Mouse (Mus musculus): ENCODE measurements around the gene Kansl2.

The Kansl2 gene

GRCm38 (mm10) chr15:98533881-98534627 is at the start of gene Kansl2:
Gene Kansl2 (minus strand): TSS chr15:98534264.
- DNase-seq, result peak; percentile 98

DNA sequence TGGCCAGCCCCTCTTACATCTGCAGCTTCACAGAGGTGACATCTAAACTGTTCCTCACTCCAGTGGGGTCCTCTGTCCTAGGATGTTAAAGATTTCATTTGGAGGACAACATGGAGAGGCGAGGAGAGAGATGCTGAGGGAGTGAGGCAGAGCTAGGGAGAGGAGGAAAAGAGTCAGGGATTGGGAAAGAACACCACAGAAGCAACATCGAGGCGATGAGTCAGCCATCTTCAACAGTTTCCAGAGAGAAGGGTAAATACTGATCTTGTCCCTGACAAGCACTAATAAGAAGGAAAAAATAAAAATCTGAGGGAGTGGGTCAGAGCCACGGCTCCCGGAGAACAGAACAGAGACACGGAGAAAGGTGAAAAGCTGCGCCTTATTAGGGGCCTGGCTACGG is 48.9 kb upstream of the Kansl2 start:
- DNase-seq, result no peak

DNA sequence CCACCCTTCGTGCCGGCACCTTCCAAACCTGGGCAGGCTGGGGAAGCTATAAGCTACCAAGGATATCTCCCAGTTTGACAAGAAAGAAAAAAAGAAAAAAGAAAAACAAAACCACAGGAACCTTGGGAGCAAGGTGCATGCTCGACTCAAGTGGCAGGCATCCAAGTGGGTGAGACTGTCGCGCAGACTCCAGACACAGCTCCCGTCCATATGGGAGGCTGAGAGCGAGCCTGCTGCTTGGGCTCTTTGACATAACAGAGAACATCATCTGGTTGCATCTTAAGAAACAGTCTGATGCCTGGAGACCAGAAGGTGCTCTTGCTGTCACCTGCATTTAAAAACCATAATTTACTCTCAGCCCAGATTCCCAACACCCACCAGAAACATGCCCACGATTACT is 48.3 kb upstream of the Kansl2 start:
- peak in 1 of 2 experiments; percentile 36 for DNase-seq

DNA sequence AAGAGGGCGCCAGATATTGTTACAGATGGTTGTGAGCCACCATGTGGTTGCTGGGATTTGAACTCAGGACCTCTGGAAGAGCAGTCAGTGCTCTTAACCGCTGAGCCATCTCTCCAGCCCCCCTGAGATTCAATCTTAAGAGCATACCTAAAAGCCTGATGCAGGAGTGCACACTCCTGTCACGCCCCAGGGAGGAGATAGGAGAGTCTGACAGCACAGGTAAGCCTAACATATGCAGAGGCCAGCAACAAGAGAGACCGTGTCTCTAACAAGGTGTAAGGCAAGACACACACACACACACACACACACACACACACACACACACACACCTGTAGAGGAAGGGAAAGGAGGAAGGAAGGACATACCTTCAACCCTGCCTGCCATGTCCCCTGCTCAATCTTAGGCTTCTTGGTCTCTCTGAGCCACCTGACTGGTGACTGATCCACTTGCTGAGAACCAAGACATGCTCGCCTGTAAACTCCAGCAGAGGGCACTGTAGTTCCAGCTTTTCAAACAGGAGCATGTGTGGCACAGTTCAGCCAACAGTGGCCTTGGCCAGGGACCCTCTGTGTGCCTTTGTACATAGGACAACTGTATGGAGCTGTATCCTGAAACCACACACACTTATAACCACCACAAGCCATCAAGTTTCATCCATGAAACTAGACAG is 45.9 kb upstream of the Kansl2 start:
- DNase-seq, result peak; percentile 81 to 87

- no peak for DNase-seq
Observed at GRCm38 (mm10) chr15:98579310-98579709, 45.2 kb upstream of the Kansl2 start.

- no peak for DNase-seq
Observed at GRCm38 (mm10) chr15:98573293-98573692, 39.2 kb upstream of the Kansl2 start.

GRCm38 (mm10) chr15:98570873-98571538 is 36.9 kb upstream of the Kansl2 start, which contains the start of the genes Ccnt1 and 4930415O20Rik:
Gene Ccnt1 (minus strand): TSS chr15:98570923.
Gene 4930415O20Rik (plus strand): TSS chr15:98571004.
- DNase-seq, result no peak

- peak in 1 of 2 experiments; percentile 22 for DNase-seq
Observed at GRCm38 (mm10) chr15:98569795-98570365, 35.8 kb upstream of the Kansl2 start.

DNA sequence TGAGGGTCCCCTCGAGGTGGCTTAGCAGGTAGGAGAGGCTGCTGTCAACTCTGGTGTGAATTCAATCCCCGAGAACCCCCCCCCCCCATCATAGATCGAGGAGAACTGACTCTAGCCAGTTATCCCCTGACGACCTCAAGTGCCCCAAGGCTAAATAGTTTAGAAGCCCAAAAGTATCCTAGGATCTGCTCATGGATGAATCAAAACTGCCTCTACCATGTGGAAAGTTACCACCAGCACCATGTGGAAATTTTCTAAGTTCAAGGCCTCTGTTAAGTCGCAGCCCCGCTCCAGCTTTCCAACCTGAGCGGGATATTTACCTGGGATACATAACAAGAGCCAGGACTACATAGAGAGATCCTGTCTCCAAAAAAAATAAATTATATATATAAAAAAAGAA is 35.2 kb upstream of the Kansl2 start:
- DNase-seq, result no peak

- DNase-seq, result peak; percentile 17 to 23
Observed at GRCm38 (mm10) chr15:98568256-98569033, 34.4 kb upstream of the Kansl2 start.

- DNase-seq, result peak; percentile 100
Observed at GRCm38 (mm10) chr15:98567278-98568134, 33.4 kb upstream of the Kansl2 start.

DNA sequence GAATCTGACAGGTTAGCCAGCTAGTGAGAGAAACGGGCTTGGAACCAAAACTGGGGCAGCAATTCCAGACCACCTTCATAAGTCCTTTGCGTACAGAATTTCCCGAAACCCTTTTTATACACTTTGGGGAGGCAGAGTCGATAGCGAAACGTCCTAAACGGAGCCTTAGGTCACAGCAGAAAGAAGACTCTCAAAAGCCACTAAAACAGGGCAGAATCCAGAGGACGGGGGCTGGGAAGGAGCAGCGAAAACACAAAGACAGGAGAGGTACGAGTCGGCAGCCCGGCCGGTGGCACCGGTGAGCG is 32.9 kb upstream of the Kansl2 start:
- DNase-seq, result no peak

- DNase-seq, result peak; percentile 30 to 55
Observed at GRCm38 (mm10) chr15:98557186-98557585, 23.1 kb upstream of the Kansl2 start.

DNA sequence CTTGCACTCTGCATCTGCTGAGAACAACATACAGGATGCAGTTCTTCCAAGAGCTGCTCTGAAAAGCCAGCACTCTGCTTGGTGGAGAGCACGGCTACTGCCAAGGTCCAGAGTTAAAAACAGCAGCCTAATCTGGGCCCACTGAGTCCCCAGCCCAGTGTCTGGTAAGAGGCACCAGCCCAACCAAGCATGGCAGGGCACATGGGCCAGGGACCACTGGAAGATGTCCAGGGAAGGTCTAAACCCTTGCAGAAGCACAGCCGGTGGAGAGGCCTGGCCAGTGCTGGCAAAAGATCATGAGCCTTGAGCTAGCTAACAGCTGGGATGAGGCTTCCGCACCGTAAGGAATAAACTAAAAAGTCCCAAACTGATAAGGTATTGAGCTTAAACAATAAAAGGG is 21.8 kb upstream of the Kansl2 start:
- no peak for DNase-seq

DNA sequence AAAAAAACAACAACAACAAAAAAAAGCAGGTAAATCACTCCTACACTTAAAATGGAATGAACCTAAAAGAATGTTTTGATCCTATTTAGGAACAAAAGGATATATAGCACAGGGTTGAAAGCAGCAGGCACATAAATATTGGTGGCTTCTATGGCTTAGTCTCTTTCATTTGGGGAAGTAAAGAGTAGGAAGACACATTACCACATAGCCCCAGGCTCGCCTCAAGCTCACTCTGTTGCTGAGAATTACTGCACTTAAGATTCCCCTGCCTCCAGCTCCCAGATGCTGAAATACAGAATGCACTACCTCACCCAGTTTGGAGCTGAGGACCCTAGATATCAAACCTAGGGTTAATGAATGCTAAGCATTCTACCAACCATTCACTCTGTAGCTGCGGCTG is 18.7 kb upstream of the Kansl2 start:
- no peak for DNase-seq

- no peak for DNase-seq
Observed at GRCm38 (mm10) chr15:98546843-98547242, 12.8 kb upstream of the Kansl2 start.

- DNase-seq, result no peak
Observed at GRCm38 (mm10) chr15:98545151-98545550, 11.1 kb upstream of the Kansl2 start.

GRCm38 (mm10) chr15:98543341-98543740 is 9.3 kb upstream of the Kansl2 start:
- DNase-seq, result no peak

DNA sequence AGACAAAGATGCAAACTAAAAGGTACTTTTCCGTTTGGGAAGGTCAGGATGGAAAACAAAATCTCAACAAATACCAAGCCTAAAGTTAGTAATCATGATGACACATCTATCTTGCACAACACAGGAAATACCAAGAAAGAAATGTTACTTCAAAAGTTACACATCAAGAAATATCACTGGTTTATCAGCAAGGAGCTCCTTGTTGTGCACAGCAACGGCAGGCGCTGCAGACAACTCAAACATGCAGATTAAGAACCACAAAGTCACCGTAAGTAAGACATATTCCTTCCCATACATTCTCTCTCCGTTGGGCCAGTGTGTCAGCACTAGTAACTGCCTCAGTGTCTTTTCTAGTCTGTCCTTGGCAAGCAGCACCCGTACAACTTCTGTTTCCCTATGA is 7.0 kb upstream of the Kansl2 start:
- DNase-seq, result no peak

GRCm38 (mm10) chr15:98537923-98538322 is 3.9 kb upstream of the Kansl2 start:
- no peak for DNase-seq

DNA sequence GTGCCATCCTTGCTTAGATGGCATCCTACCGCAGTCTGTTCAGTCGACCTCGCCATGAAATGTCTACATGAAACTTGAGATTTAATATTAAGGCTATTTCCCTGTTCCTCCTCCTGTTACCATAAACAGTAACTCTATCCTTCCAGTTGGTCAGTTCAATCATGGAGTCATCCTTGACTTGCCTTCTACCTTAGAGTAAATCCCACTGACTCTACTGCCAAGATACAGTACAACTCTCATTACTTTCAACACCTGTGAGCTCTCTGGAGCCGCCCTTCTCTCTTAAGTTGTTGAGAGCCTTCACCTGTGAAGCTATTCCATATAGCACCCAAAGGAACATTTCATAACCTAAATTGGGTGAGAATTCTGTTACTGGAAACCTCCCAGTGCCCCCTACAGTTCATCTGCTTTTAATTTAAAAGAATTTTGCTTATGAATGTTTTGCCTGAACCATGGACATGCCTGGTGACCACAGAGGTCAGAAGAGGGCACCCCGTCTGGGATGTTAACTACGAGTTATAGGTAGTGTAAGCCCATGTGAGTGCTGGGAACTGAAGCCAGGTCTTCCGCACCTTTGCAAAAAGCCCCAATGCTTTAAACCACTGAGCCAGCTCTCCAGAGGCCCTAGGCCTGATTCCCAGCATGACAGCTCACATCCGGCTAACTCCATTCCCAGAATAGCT is 2.9 kb upstream of the Kansl2 start:
- no peak for DNase-seq
